Mouse (Mus musculus): ENCODE results near the gene Atp1b1. TPM values are rescaled to one million over a fixed set of nuclear protein-coding genes. Genes with fewer than 3 reads are reported as not detected.

The Atp1b1 gene
- polyA plus RNA-seq, 1 experiment: 369 TPM

- WGBS: 35% methylated on average over 5 of the region's 5 CpGs
- H3K27ac ChIP-seq (ENCODE audit: insufficient read depth, low read depth, low read length): peak overlapping the region; percentile 96
Observed at GRCm38 (mm10) chr1:164480755-164481644, 22.8 kb upstream of the Atp1b1 start.

GRCm38 (mm10) chr1:164475895-164476294 is 17.7 kb upstream of the Atp1b1 start:
- Histone ChIP-seq H3K4me1 (ENCODE audit: control insufficient read depth, insufficient read depth, insufficient read length, low read length) (peaks cover 8% of the 10 kb centered on the region; the same call in 1 of the 2 replicates), H3K36me3 (ENCODE audit: control insufficient read depth, insufficient read depth, low read length) (no peaks in the 10 kb centered on the region), H3K27me3 (ENCODE audit: control insufficient read depth, insufficient read depth, low read length) (no peaks in the 10 kb centered on the region), H3K27ac (ENCODE audit: insufficient read depth, low read depth, low read length) (no peak overlapping the region), H3K4me3 (ENCODE audit: low read depth, low read length) (no peak overlapping the region)
- no peak for TF ChIP-seq CTCF (IDR thresholded peaks at IDR 0.05; ENCODE audit: extremely low read depth, insufficient read length, insufficient replicate concordance, low read depth, low read length)
- no peak for TF ChIP-seq POLR2A (IDR thresholded peaks at IDR 0.05; ENCODE audit: low read depth, low read length)
- 91% methylated on average over 4 of the region's 4 CpGs for WGBS

More at GRCm38 (mm10) chr1:164480755-164481644, 22.8 kb upstream of the Atp1b1 start:
- TF ChIP-seq CTCF (IDR thresholded peaks at IDR 0.05; ENCODE audit: extremely low read depth, insufficient read length, insufficient replicate concordance, low read depth, low read length) (no peak), POLR2A (IDR thresholded peaks at IDR 0.05; ENCODE audit: low read depth, low read length) (no peak)
- no peak overlapping the region for H3K4me3 ChIP-seq (ENCODE audit: low read depth, low read length)
- no peaks in the 10 kb centered on the region for H3K36me3 ChIP-seq (ENCODE audit: control insufficient read depth, insufficient read depth, low read length)
- H3K4me1 ChIP-seq (ENCODE audit: control insufficient read depth, insufficient read depth, insufficient read length, low read length): peaks cover 3% of the 10 kb centered on the region; the same call in 1 of the 2 replicates
- no peaks in the 10 kb centered on the region for H3K27me3 ChIP-seq (ENCODE audit: control insufficient read depth, insufficient read depth, low read length)

GRCm38 (mm10) chr1:164474778-164475511 is 16.8 kb upstream of the Atp1b1 start:
- H3K36me3 ChIP-seq (ENCODE audit: control insufficient read depth, insufficient read depth, low read length): no peaks in the 10 kb centered on the region
- TF ChIP-seq POLR2A (IDR thresholded peaks at IDR 0.05; ENCODE audit: low read depth, low read length): no peak
- no peak for TF ChIP-seq CTCF (IDR thresholded peaks at IDR 0.05; ENCODE audit: extremely low read depth, insufficient read length, insufficient replicate concordance, low read depth, low read length)
- WGBS: 32% methylated on average over 7 of the region's 7 CpGs
- H3K27me3 ChIP-seq (ENCODE audit: control insufficient read depth, insufficient read depth, low read length): no peaks in the 10 kb centered on the region
- H3K4me3 ChIP-seq (ENCODE audit: low read depth, low read length): no peak overlapping the region
- H3K27ac ChIP-seq (ENCODE audit: insufficient read depth, low read depth, low read length): no peak overlapping the region
- peaks cover 8% of the 10 kb centered on the region; the same call in 1 of the 2 replicates for H3K4me1 ChIP-seq (ENCODE audit: control insufficient read depth, insufficient read depth, insufficient read length, low read length)

- WGBS: 37% methylated on average over 6 of the region's 6 CpGs
- H3K36me3 ChIP-seq (ENCODE audit: control insufficient read depth, insufficient read depth, low read length): no peaks in the 10 kb centered on the region
- no peak overlapping the region for H3K27ac ChIP-seq (ENCODE audit: insufficient read depth, low read depth, low read length)
- H3K4me3 ChIP-seq (ENCODE audit: low read depth, low read length): no peak overlapping the region
- peaks cover 12% of the 10 kb centered on the region; the same call in 1 of the 2 replicates for H3K4me1 ChIP-seq (ENCODE audit: control insufficient read depth, insufficient read depth, insufficient read length, low read length)
- TF ChIP-seq POLR2A (IDR thresholded peaks at IDR 0.05; ENCODE audit: low read depth, low read length): no peak
- no peak for TF ChIP-seq CTCF (IDR thresholded peaks at IDR 0.05; ENCODE audit: extremely low read depth, insufficient read length, insufficient replicate concordance, low read depth, low read length)
- no peaks in the 10 kb centered on the region for H3K27me3 ChIP-seq (ENCODE audit: control insufficient read depth, insufficient read depth, low read length)
Observed at GRCm38 (mm10) chr1:164474310-164474709, 16.2 kb upstream of the Atp1b1 start.

- Histone ChIP-seq H3K27ac (ENCODE audit: insufficient read depth, low read depth, low read length) (no peak overlapping the region), H3K27me3 (ENCODE audit: control insufficient read depth, insufficient read depth, low read length) (no peaks in the 10 kb centered on the region), H3K4me3 (ENCODE audit: low read depth, low read length) (no peak overlapping the region), H3K36me3 (ENCODE audit: control insufficient read depth, insufficient read depth, low read length) (no peaks in the 10 kb centered on the region), H3K4me1 (ENCODE audit: control insufficient read depth, insufficient read depth, insufficient read length, low read length) (peaks cover 16% of the 10 kb centered on the region; the same call in 1 of the 2 replicates)
- 94% methylated on average over 7 of the region's 7 CpGs for WGBS
- TF ChIP-seq CTCF (IDR thresholded peaks at IDR 0.05; ENCODE audit: extremely low read depth, insufficient read length, insufficient replicate concordance, low read depth, low read length): no peak
Observed at GRCm38 (mm10) chr1:164473398-164473797, 15.2 kb upstream of the Atp1b1 start.

- no peaks in the 10 kb centered on the region for H3K27me3 ChIP-seq (ENCODE audit: control insufficient read depth, insufficient read depth, low read length)
- no peaks in the 10 kb centered on the region for H3K36me3 ChIP-seq (ENCODE audit: control insufficient read depth, insufficient read depth, low read length)
- H3K4me3 ChIP-seq (ENCODE audit: low read depth, low read length): no peak overlapping the region
- peak overlapping the region; percentile 82 for H3K27ac ChIP-seq (ENCODE audit: insufficient read depth, low read depth, low read length)
- H3K4me1 ChIP-seq (ENCODE audit: control insufficient read depth, insufficient read depth, insufficient read length, low read length): peaks cover 21% of the 10 kb centered on the region
- no peak for TF ChIP-seq CTCF (IDR thresholded peaks at IDR 0.05; ENCODE audit: extremely low read depth, insufficient read length, insufficient replicate concordance, low read depth, low read length)
- WGBS: 32% methylated on average over 5 of the region's 5 CpGs
Observed at GRCm38 (mm10) chr1:164471632-164472031, 13.5 kb upstream of the Atp1b1 start.

GRCm38 (mm10) chr1:164470985-164471384 is 12.8 kb upstream of the Atp1b1 start:
- Histone ChIP-seq H3K36me3 (ENCODE audit: control insufficient read depth, insufficient read depth, low read length) (no peaks in the 10 kb centered on the region), H3K4me1 (ENCODE audit: control insufficient read depth, insufficient read depth, insufficient read length, low read length) (peaks cover 21% of the 10 kb centered on the region), H3K4me3 (ENCODE audit: low read depth, low read length) (no peak overlapping the region), H3K27ac (ENCODE audit: insufficient read depth, low read depth, low read length) (peak overlapping the region; percentile 82), H3K27me3 (ENCODE audit: control insufficient read depth, insufficient read depth, low read length) (no peaks in the 10 kb centered on the region)
- TF ChIP-seq POLR2A (IDR thresholded peaks at IDR 0.05; ENCODE audit: low read depth, low read length) (no peak), CTCF (IDR thresholded peaks at IDR 0.05; ENCODE audit: extremely low read depth, insufficient read length, insufficient replicate concordance, low read depth, low read length) (no peak)
- WGBS: 23% methylated on average over 6 of the region's 6 CpGs

Data from small intestine, adult 2 months (tissue).